Mouse (Mus musculus) limb, embryonic 10.5 days (tissue): ENCODE data around the gene Col15a1. TPM values are rescaled to one million over a fixed set of nuclear protein-coding genes. Genes with fewer than 3 reads are reported as not detected.

Experiments used
- DNase-seq: peaks from one replicate; pipeline ENCODE4 v3.0.0-alpha.2; 2017; ENCODE audit warnings: low spot score
- H3K27ac ChIP-seq: fragments of 300-500 bp; sonication (generic); 2 replicates; pipeline ENCODE4 v1.5.1; 2016; ENCODE audit warnings: mild to moderate bottlenecking
- H3K27me3 ChIP-seq: fragments of 300-500 bp; sonication (generic); 2 replicates; pipeline ENCODE4 v1.6.1; 2016; ENCODE audit warnings: low read depth, mild to moderate bottlenecking; ENCODE audit not compliant: poor library complexity, severe bottlenecking
- H3K36me3 ChIP-seq: fragments of 300-500 bp; sonication (generic); 2 replicates; pipeline ENCODE4 v1.6.1; 2016; ENCODE audit warnings: mild to moderate bottlenecking, moderate library complexity
- H3K4me1 ChIP-seq: fragments of 300-500 bp; sonication (generic); 2 replicates; pipeline ENCODE4 v1.6.1; 2016
- H3K4me3 ChIP-seq: fragments of 300-500 bp; sonication (generic); 2 replicates; pipeline ENCODE4 v1.5.1; 2016; ENCODE audit warnings: mild to moderate bottlenecking, moderate library complexity
- H3K9me3 ChIP-seq: fragments of 300-500 bp; sonication (generic); replicated peaks from 2 replicates; pipeline ENCODE4 v1.6.1; 2016; ENCODE audit warnings: mild to moderate bottlenecking
- WGBS: fragments of 180-500 bp; shearing (Covaris S2); methylation state at CpG from one replicate; pipeline ENCODE4 v1.1.7; 2016; 5-methylcytosine and 5-hydroxymethylcytosine counted together
- polyA plus RNA-seq: library from polyadenylated mRNA; unstranded; fragments of >200 nt; fragmentation: Nextera tagmentation; extraction: Ambion mirVana; gene quantifications from 2 replicates; pipeline ENCODE4 v1.2.1, GENCODE M21; 2016

Col15a1 gene
- polyA plus RNA-seq, 1 experiment from 2014 or later: 8.4 TPM

DNA sequence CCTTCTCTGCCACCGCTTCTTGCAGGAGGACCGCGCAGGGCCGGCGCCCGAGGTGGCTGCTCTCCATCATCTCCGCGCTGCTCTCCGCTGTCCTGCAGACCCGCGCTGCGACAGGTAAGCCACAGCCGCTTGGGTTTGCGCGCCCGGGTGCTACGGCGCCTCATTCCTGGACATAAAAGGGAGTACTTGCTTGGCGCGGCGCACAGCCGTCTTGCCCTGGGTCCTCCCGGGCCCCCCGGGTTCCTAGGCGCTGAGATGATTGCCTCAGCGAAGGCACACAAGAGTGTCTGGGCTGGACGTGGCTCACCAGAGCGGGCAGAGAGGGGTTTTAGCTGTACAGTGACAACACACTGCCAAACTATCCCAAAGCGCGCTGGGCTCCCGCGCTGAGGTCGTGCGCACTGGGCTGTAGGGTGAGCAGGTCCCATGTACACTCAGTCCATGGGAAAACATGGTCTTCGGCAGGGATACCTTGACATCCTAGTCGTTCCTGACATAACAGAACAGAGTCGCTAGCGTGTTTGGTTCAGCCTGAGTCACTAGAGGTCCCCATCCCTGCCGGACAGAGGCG is 545 bp downstream of the Col15a1 start:
- Histone ChIP-seq H3K9me3 (no peaks in the 10 kb centered on the region), H3K27me3 (peaks cover 83% of the 10 kb centered on the region), H3K4me1 (peaks cover 14% of the 10 kb centered on the region), H3K36me3 (no peaks in the 10 kb centered on the region), H3K4me3 (peak overlapping the region; percentile 63), H3K27ac (peak overlapping the region; percentile 73)
- WGBS: 3% methylated on average over 40 of the region's 40 CpGs
- peak; percentile 59 for DNase-seq

- Histone ChIP-seq H3K4me1 (peaks cover 14% of the 10 kb centered on the region), H3K27ac (no peak overlapping the region), H3K27me3 (peaks cover 75% of the 10 kb centered on the region), H3K4me3 (no peak overlapping the region), H3K36me3 (no peaks in the 10 kb centered on the region), H3K9me3 (no peaks in the 10 kb centered on the region)
- no peak for DNase-seq
- 73% methylated on average over 7 of the region's 7 CpGs for WGBS
Observed at GRCm38 (mm10) chr4:47209466-47209865, 1.5 kb downstream of the Col15a1 start.

DNA sequence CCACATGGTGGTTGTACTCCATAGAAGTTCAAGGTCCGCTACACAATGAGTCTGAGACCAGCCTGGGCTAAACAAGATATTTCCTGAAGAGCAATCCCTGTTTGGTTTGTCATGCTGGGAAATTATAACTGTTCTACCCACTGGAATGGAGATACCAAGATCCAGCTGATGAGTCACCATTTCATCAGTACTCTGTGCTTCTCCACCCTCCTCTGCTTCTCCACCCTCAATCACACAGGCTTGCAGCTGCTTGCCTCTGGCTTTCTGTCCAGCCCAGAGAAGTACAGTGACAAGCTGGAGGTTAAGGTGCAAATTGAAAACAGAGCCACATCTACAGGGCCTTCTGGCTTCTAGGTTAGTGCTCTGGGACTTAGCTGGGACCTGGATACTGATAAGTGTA is 10.9 kb downstream of the Col15a1 start:
- Histone ChIP-seq H3K4me1 (no peaks in the 10 kb centered on the region), H3K4me3 (no peak overlapping the region), H3K36me3 (no peaks in the 10 kb centered on the region), H3K9me3 (no peaks in the 10 kb centered on the region), H3K27me3 (no peaks in the 10 kb centered on the region), H3K27ac (no peak overlapping the region)
- DNase-seq: no peak
- 92% methylated on average over 1 of the region's 1 CpGs for WGBS

- Histone ChIP-seq H3K27ac (no peak overlapping the region), H3K4me3 (no peak overlapping the region), H3K27me3 (no peaks in the 10 kb centered on the region), H3K4me1 (no peaks in the 10 kb centered on the region), H3K9me3 (no peaks in the 10 kb centered on the region), H3K36me3 (no peaks in the 10 kb centered on the region)
- 90% methylated on average over 10 of the region's 10 CpGs for WGBS
- DNase-seq: no peak
Observed at GRCm38 (mm10) chr4:47219393-47219792, 11.4 kb downstream of the Col15a1 start.

GRCm38 (mm10) chr4:47220544-47220943 is 12.6 kb downstream of the Col15a1 start:
- Histone ChIP-seq H3K4me3 (no peak overlapping the region), H3K27me3 (no peaks in the 10 kb centered on the region), H3K36me3 (no peaks in the 10 kb centered on the region), H3K27ac (no peak overlapping the region), H3K4me1 (no peaks in the 10 kb centered on the region), H3K9me3 (no peaks in the 10 kb centered on the region)
- no peak for DNase-seq
- 83% methylated on average over 3 of the region's 3 CpGs for WGBS

GRCm38 (mm10) chr4:47222146-47222545 is 14.2 kb downstream of the Col15a1 start:
- no peak for DNase-seq
- WGBS: 91% methylated on average over 3 of the region's 3 CpGs

GRCm38 (mm10) chr4:47225920-47226319 is 18.0 kb downstream of the Col15a1 start:
- no peak overlapping the region for H3K27ac ChIP-seq
- H3K27me3 ChIP-seq: no peaks in the 10 kb centered on the region
- no peak overlapping the region for H3K4me3 ChIP-seq
- no peaks in the 10 kb centered on the region for H3K36me3 ChIP-seq
- WGBS: 86% methylated on average over 6 of the region's 6 CpGs
- no peaks in the 10 kb centered on the region; the same call in 1 of the 2 replicates for H3K4me1 ChIP-seq
- no peaks in the 10 kb centered on the region for H3K9me3 ChIP-seq
- no peak for DNase-seq

More at GRCm38 (mm10) chr4:47222146-47222545, 14.2 kb downstream of the Col15a1 start:
- H3K9me3 ChIP-seq: no peaks in the 10 kb centered on the region
- H3K27ac ChIP-seq: no peak overlapping the region
- no peaks in the 10 kb centered on the region for H3K27me3 ChIP-seq
- no peaks in the 10 kb centered on the region for H3K36me3 ChIP-seq
- no peak overlapping the region for H3K4me3 ChIP-seq
- H3K4me1 ChIP-seq: no peaks in the 10 kb centered on the region

GRCm38 (mm10) chr4:47227101-47227500 is 19.1 kb downstream of the Col15a1 start:
- Histone ChIP-seq H3K27ac (no peak overlapping the region), H3K9me3 (no peaks in the 10 kb centered on the region), H3K36me3 (no peaks in the 10 kb centered on the region), H3K4me3 (no peak overlapping the region), H3K4me1 (no peaks in the 10 kb centered on the region; the same call in 1 of the 2 replicates), H3K27me3 (no peaks in the 10 kb centered on the region)
- no peak for DNase-seq
- WGBS: 79% methylated on average over 4 of the region's 4 CpGs

GRCm38 (mm10) chr4:47227756-47228155 is 19.8 kb downstream of the Col15a1 start:
- Histone ChIP-seq H3K27me3 (no peaks in the 10 kb centered on the region), H3K36me3 (no peaks in the 10 kb centered on the region), H3K27ac (no peak overlapping the region), H3K9me3 (no peaks in the 10 kb centered on the region), H3K4me1 (no peaks in the 10 kb centered on the region; the same call in 1 of the 2 replicates), H3K4me3 (no peak overlapping the region)
- WGBS: 71% methylated on average over 6 of the region's 6 CpGs
- no peak for DNase-seq

- Histone ChIP-seq H3K9me3 (no peaks in the 10 kb centered on the region), H3K36me3 (no peaks in the 10 kb centered on the region), H3K27me3 (no peaks in the 10 kb centered on the region), H3K4me3 (no peak overlapping the region), H3K4me1 (no peaks in the 10 kb centered on the region; the same call in 1 of the 2 replicates), H3K27ac (no peak overlapping the region)
- no peak for DNase-seq
- 83% methylated on average over 5 of the region's 5 CpGs for WGBS
Observed at GRCm38 (mm10) chr4:47228945-47229344, 21.0 kb downstream of the Col15a1 start.

DNA sequence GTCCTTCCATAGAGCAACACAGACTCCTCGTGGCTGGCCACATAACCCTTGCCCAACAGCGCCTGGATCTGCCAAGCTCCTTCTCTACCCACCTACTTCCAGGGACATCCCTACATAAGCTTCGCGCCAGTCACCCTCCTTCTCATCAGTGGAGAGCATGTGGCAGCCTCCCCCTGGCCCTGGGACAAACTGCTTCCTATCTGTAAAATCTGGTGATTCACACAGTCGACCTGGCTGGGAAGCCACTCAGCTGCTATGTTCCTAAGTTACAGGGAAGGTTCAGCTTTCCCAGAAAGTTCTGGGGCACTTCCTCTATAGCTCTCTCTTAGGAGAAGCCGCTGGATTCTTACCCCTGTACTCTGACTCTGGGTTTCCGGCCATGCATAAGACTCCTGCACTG is 22.5 kb downstream of the Col15a1 start:
- H3K27ac ChIP-seq: no peak overlapping the region
- H3K27me3 ChIP-seq: no peaks in the 10 kb centered on the region
- DNase-seq: no peak
- no peaks in the 10 kb centered on the region for H3K9me3 ChIP-seq
- H3K36me3 ChIP-seq: no peaks in the 10 kb centered on the region
- H3K4me3 ChIP-seq: no peak overlapping the region
- WGBS: 87% methylated on average over 7 of the region's 7 CpGs
- H3K4me1 ChIP-seq: peaks cover 11% of the 10 kb centered on the region

DNA sequence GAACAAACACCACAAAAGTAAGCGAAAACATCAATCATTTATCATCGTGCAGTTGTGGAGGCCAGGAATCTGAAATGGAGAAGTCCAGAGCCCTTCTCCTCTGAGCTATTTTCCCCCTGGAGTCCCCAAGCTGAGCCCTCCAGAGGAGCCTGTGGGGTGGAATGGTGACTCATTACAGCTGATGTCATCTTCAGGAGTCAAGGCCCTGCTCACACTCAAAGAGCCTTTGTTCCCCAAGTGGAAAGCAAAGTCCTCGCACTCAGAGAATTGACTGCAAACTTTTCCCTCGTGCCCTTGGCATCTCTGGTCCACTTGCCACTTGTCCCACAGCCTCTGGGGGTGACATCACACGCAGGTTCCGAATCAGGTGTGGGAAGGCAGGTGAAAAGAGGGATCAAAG is 23.4 kb downstream of the Col15a1 start:
- H3K36me3 ChIP-seq: no peaks in the 10 kb centered on the region
- no peaks in the 10 kb centered on the region for H3K27me3 ChIP-seq
- H3K27ac ChIP-seq: no peak overlapping the region
- no peak for DNase-seq
- no peaks in the 10 kb centered on the region for H3K9me3 ChIP-seq
- H3K4me3 ChIP-seq: no peak overlapping the region
- H3K4me1 ChIP-seq: peaks cover 14% of the 10 kb centered on the region
- 83% methylated on average over 6 of the region's 6 CpGs for WGBS

DNA sequence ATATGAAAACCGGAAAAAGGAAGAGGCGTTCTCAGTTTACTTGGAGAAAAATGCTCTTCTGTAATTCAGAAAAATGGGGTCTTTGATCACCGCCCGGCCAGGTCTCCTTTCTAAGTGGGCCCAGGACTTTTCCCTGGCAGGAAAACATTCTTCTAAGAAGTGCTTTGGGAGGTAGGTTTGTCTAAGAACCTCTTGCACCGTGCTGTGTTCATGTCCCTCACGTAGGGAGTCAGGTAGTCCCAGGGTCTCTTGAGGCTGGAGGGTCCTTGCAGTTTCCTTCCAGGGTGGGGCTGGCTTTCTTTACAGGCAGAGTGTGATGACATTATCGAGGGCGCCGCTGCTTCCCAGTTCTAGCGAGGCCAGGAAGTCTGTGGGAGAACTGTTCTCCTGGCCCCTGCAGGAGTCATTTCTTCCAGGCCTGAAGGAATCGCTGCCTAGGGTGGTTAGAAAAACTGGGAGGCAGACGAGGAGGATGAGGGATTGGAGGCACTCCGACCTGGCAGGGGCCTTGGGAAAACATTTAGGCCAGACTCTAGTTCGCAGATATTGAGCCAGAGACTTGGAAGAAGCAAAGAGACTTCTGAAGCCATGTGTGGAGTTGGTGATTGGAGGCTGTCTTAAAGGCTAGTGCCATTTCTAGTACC is 25.4 kb downstream of the Col15a1 start:
- Histone ChIP-seq H3K27ac (no peak overlapping the region), H3K4me1 (peaks cover 26% of the 10 kb centered on the region), H3K27me3 (0 out of 2 replicates have a peak, but pooled peaks cover 4% of the 10 kb centered on the region), H3K4me3 (no peak overlapping the region), H3K9me3 (no peaks in the 10 kb centered on the region), H3K36me3 (no peaks in the 10 kb centered on the region)
- DNase-seq: no peak
- 84% methylated on average over 14 of the region's 14 CpGs for WGBS
